Mouse (Mus musculus): Measurements from ENCODE around the gene Cinp. TPM values are rescaled to one million over a fixed set of nuclear protein-coding genes. Genes with fewer than 3 reads are reported as not detected.
A peak's percentile ranks its signal among the peaks of the same experiment; 100 is the strongest.

Gene Cinp
- total and polyA plus RNA-seq, 3 experiments: 162 to 210 TPM; not detected in 1

GRCm38 (mm10) chr12:110840348-110841198 is 48.4 kb downstream of the Cinp start, which contains the start of gene Mok (continued):
- TF ChIP-seq UBTF (IDR thresholded peaks at IDR 0.05; ENCODE audit: borderline replicate concordance, insufficient read depth, low read depth, low read length): peak; percentile 59; the same call in 1 of the 2 replicates
- TF ChIP-seq ELF1 (IDR thresholded peaks at IDR 0.05; ENCODE audit: low read depth, low read length): peak; percentile 83
- no peak for TF ChIP-seq ZKSCAN1 (IDR thresholded peaks at IDR 0.05; ENCODE audit: low read depth, low read length)
- no peak for TF ChIP-seq RAD21 (IDR thresholded peaks at IDR 0.05; ENCODE audit: low read depth, low read length)
- no peak for TF ChIP-seq GATA1 (IDR thresholded peaks at IDR 0.05; ENCODE audit: low read depth, low read length)
- peak; percentile 54; the same call in 1 of the 2 replicates for TF ChIP-seq MAZ (IDR thresholded peaks at IDR 0.05; ENCODE audit: low read depth, low read length)
- no peak for TF ChIP-seq MYC (IDR thresholded peaks at IDR 0.05; ENCODE audit: low read depth, low read length)
- no peak for TF ChIP-seq ZMIZ1 (IDR thresholded peaks at IDR 0.05; ENCODE audit: low read depth, low read length)
- TF ChIP-seq USF1 (IDR thresholded peaks at IDR 0.05; ENCODE audit: low read depth, low read length): no peak
- peak in 1 of 2 experiments; percentile 43; a peak in 1 of 4 replicates for TF ChIP-seq POLR2A (IDR thresholded peaks at IDR 0.05; ENCODE audit: control insufficient read depth in 1 of 2, insufficient read depth in 1 of 2, low read depth in 1 of 2, low read length in 2 of 2, poor library complexity in 1 of 2)
- TF ChIP-seq ZNF384 (IDR thresholded peaks at IDR 0.05; ENCODE audit: low read depth, low read length): no peak
- no peak for TF ChIP-seq TCF12 (IDR thresholded peaks at IDR 0.05; ENCODE audit: low read depth, low read length)
- peak; percentile 95 for TF ChIP-seq NRF1 (IDR thresholded peaks at IDR 0.05; ENCODE audit: insufficient read depth, low read depth, low read length, poor library complexity, severe bottlenecking)
- TF ChIP-seq CHD1 (IDR thresholded peaks at IDR 0.05; ENCODE audit: low read depth, low read length): no peak
- TF ChIP-seq MAX (IDR thresholded peaks at IDR 0.05; ENCODE audit: low read length): no peak
- no peak for TF ChIP-seq E2F4 (IDR thresholded peaks at IDR 0.05; ENCODE audit: borderline replicate concordance, low read depth, low read length)
- no peak for TF ChIP-seq MEF2A (IDR thresholded peaks at IDR 0.05; ENCODE audit: extremely low read depth, insufficient replicate concordance, low read depth, low read length, poor library complexity, severe bottlenecking)
- TF ChIP-seq KAT2A (conservative IDR thresholded peaks at IDR 0.05; ENCODE audit: low read depth, low read length): no peak
- TF ChIP-seq ETS1 (IDR thresholded peaks at IDR 0.05; ENCODE audit: low read depth, low read length): no peak
- TF ChIP-seq EP300 (IDR thresholded peaks at IDR 0.05; ENCODE audit: low read depth in 1 of 2, low read length in 2 of 2): no peak
- TF ChIP-seq TBP (IDR thresholded peaks at IDR 0.05; ENCODE audit: low read depth, low read length): peak; percentile 92
- no peak for TF ChIP-seq MAFK (IDR thresholded peaks at IDR 0.05; ENCODE audit: borderline replicate concordance, low read depth, low read length)
- no peak for TF ChIP-seq MYB (IDR thresholded peaks at IDR 0.05; ENCODE audit: low read depth, low read length)
- TF ChIP-seq NELFE (IDR thresholded peaks at IDR 0.05; ENCODE audit: low read depth, low read length): peak; percentile 60; the same call in 1 of the 2 replicates
